In the genomic region with DNA sequence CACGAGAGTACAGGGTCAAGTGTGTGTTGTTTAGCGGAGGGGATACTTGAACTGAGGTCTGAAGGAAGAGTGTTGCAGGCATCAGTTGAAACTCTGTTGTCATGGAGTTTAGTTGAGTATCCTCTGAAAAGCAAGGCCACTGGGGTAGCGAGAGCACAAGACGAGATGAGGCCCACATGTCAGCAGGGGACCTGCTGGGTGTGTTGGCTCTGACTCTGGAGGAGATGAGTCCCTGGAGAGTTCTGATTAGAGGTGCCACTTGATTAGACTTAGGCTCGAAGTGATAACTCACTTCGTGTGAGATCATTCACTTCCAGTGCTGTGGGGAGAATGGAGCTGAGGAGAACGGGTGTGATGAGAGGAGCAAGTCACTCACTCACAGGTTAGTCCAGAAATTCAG, we compare ENCODE assay signal across 34 mouse cellular contexts. TPM values are rescaled to one million over a fixed set of nuclear protein-coding genes. Genes with fewer than 3 reads are reported as not detected.
DNase-seq lines count a peak whose midpoint lies in the region; ATAC-seq and TF ChIP-seq lines count a peak whose summit lies in the region.
"Had no signal": no experiment of that assay in that cellular context is flagged by ENCODE, and none has a peak within 500 bp of the region (broad histone marks: within the 10 kb centered on the region; RNA-seq: fewer than 3 reads in every experiment).

No protein-coding gene starts in this region.

- H3K79me2 ChIP-seq in heart, adult 2 months (replicated peaks; ENCODE audit: control insufficient read depth, insufficient read depth, low read length), result no peaks in the 10 kb centered on the region

- H3K4me1 ChIP-seq in heart, adult 2 months (ENCODE audit: control insufficient read depth, insufficient read depth, low read length), result no peaks in the 10 kb centered on the region
- H3K4me1 ChIP-seq in liver, embryonic 14.5 days (replicated peaks; ENCODE audit: control insufficient read depth in 2 of 2, insufficient read depth in 2 of 2, low read length in 1 of 2), result no peaks in the 10 kb centered on the region
- no peaks in the 10 kb centered on the region for H3K4me1 ChIP-seq in intestine, embryonic 16.5 days (ENCODE audit: control insufficient read depth, insufficient read depth, low read length)
- H3K4me1 ChIP-seq: embryonic facial prominence, embryonic 10.5 days; embryonic facial prominence, embryonic 13.5 days; hindbrain, embryonic 12.5 days; hindbrain, embryonic 15.5 days had no signal

- peak; percentile 89 for ATAC-seq in erythroblast, adult 5-6 weeks (replicated peaks; ENCODE audit: low FRiP score, poor library complexity, severe bottlenecking)
- ATAC-seq in liver, embryonic 14.5 days (ENCODE audit: insufficient read depth), result peak; percentile 76
- peak; percentile 89 for ATAC-seq in megakaryocyte progenitor cell, adult 5-6 weeks (replicated peaks; ENCODE audit: poor library complexity)
- no peak for ATAC-seq in intestine, embryonic 16.5 days
- no peak for ATAC-seq in monocyte, adult 5-6 weeks (replicated peaks; ENCODE audit: insufficient number of reproducible peaks, low FRiP score, low TSS enrichment, poor library complexity, severe bottlenecking)
- ATAC-seq: activated CD4-positive, CD25-positive, alpha-beta regulatory T cell, adult 4 months; forebrain, embryonic 14.5 days had no signal

- no peaks in the 10 kb centered on the region for H3K9me3 ChIP-seq in liver, embryonic 14.5 days (ENCODE audit: control insufficient read depth, low read length)
- H3K9me3 ChIP-seq in intestine, embryonic 16.5 days (ENCODE audit: control insufficient read depth, low read length), result no peaks in the 10 kb centered on the region
- H3K9me3 ChIP-seq: embryonic facial prominence, embryonic 10.5 days; embryonic facial prominence, embryonic 13.5 days; hindbrain, embryonic 12.5 days; hindbrain, embryonic 15.5 days had no signal

- intact Hi-C loops in heart, adult 2 months (cut with DNase I), result no loop called here

- TF ChIP-seq POLR2A in heart, adult 2 months (IDR thresholded peaks at IDR 0.05; ENCODE audit: insufficient read depth, low read depth, low read length), result no peak

- H3K27me3 ChIP-seq in heart, adult 2 months (ENCODE audit: control insufficient read depth, insufficient read depth, low read length), result no peaks in the 10 kb centered on the region
- no peaks in the 10 kb centered on the region for H3K27me3 ChIP-seq in liver, embryonic 14.5 days (ENCODE audit: control insufficient read depth, insufficient read depth, low read length)
- no peaks in the 10 kb centered on the region for H3K27me3 ChIP-seq in intestine, embryonic 16.5 days (replicated peaks; ENCODE audit: control insufficient read depth, insufficient read depth, low read length)
- H3K27me3 ChIP-seq: embryonic facial prominence, embryonic 13.5 days; hindbrain, embryonic 12.5 days; hindbrain, embryonic 15.5 days had no signal

- WGBS in heart, adult 2 months, result 56% methylated on average over 7 of the region's 7 CpGs
- WGBS in liver, embryonic 14.5 days (ENCODE audit: insufficient replicate concordance), result 33% methylated on average over 7 of the region's 7 CpGs
- 64% methylated on average over 7 of the region's 7 CpGs for WGBS in intestine, embryonic 16.5 days

- no peak for TF ChIP-seq EP300 in heart, adult 2 months (IDR thresholded peaks at IDR 0.05; ENCODE audit: insufficient read depth, low read depth, low read length)
- TF ChIP-seq EP300 in liver, embryonic 14.5 days (IDR thresholded peaks at IDR 0.05; ENCODE audit: low read depth), result no peak

- peak; percentile 74 for DNase-seq in heart, adult 11 months
- DNase-seq in heart, adult 2 months, result no peak
- no peak for DNase-seq in liver, embryonic 14.5 days (ENCODE audit: low read depth in 3 of 3, low spot score in 3 of 3)
- DNase-seq in layer of hippocampus, postnatal 25 days (ENCODE audit: extremely low spot score in 1 of 2, low spot score in 1 of 2), result no peak
- DNase-seq: adrenal gland, adult 8-10 months; adrenal gland, postnatal 25 days; cerebellum, adult 11-12 months; cerebellum, adult 8-10 months; cerebellum, postnatal 10 days; cerebellum, postnatal 36 days; embryo, embryonic 11 days; gastrocnemius, postnatal 25 days had no signal

- H3K4me2 ChIP-seq in liver, embryonic 14.5 days (ENCODE audit: low read depth), result no peak overlapping the region
- H3K4me2 ChIP-seq in intestine, embryonic 16.5 days (ENCODE audit: low read depth, low read length), result no peak overlapping the region
- H3K4me2 ChIP-seq: embryonic facial prominence, embryonic 13.5 days; heart, embryonic 11.5 days; hindbrain, embryonic 12.5 days; hindbrain, embryonic 15.5 days had no signal

- no peak overlapping the region for H3K4me3 ChIP-seq in heart, adult 2 months
- H3K4me3 ChIP-seq in liver, embryonic 14.5 days (ENCODE audit: insufficient read depth in 1 of 2, low read depth in 2 of 2, low read length in 2 of 2), result no peak overlapping the region
- no peak overlapping the region for H3K4me3 ChIP-seq in intestine, embryonic 16.5 days (ENCODE audit: low read length)
- H3K4me3 ChIP-seq: embryonic facial prominence, embryonic 10.5 days; embryonic facial prominence, embryonic 13.5 days; hindbrain, embryonic 12.5 days; hindbrain, embryonic 15.5 days had no signal

- no peak for TF ChIP-seq CTCF in heart, adult 2 months (IDR thresholded peaks at IDR 0.05)
- TF ChIP-seq CTCF in liver, embryonic 14.5 days (IDR thresholded peaks at IDR 0.05; ENCODE audit: low read depth), result no peak

- no peak overlapping the region for H3K27ac ChIP-seq in heart, adult 2 months
- no peak overlapping the region for H3K27ac ChIP-seq in liver, embryonic 14.5 days
- no peak overlapping the region for H3K27ac ChIP-seq in intestine, embryonic 16.5 days (ENCODE audit: low read length)
- H3K27ac ChIP-seq: embryonic facial prominence, embryonic 10.5 days; embryonic facial prominence, embryonic 13.5 days; hindbrain, embryonic 12.5 days; hindbrain, embryonic 15.5 days had no signal

- H3K9ac ChIP-seq in heart, adult 2 months (ENCODE audit: low read depth, low read length), result no peak overlapping the region
- no peak overlapping the region for H3K9ac ChIP-seq in liver, embryonic 14.5 days (replicated peaks)
- no peak overlapping the region for H3K9ac ChIP-seq in intestine, embryonic 16.5 days (ENCODE audit: low read depth, low read length)
- H3K9ac ChIP-seq: embryonic facial prominence, embryonic 13.5 days; hindbrain, embryonic 12.5 days; hindbrain, embryonic 15.5 days had no signal

- no peaks in the 10 kb centered on the region for H3K36me3 ChIP-seq in heart, adult 2 months (ENCODE audit: control insufficient read depth, insufficient read depth, low read length)
- no peaks in the 10 kb centered on the region for H3K36me3 ChIP-seq in liver, embryonic 14.5 days (replicated peaks; ENCODE audit: control insufficient read depth, insufficient read depth, low read depth)
- no peaks in the 10 kb centered on the region for H3K36me3 ChIP-seq in intestine, embryonic 16.5 days (ENCODE audit: control insufficient read depth, insufficient read depth, low read length)
- H3K36me3 ChIP-seq: embryonic facial prominence, embryonic 10.5 days; embryonic facial prominence, embryonic 13.5 days; hindbrain, embryonic 12.5 days; hindbrain, embryonic 15.5 days had no signal

RNA-seq across cellular contexts. Expression of gene Bcl6, which starts 36.8 kb away (rescaled TPM):
- 10 to 100 TPM; 15.4 to 21.7 TPM for total RNA-seq in heart, adult 2 months (2021)
- polyA plus RNA-seq in heart, adult 2 months (2012; rRNA removed), result 16.5 and 17.8 TPM in 2 replicates
- 5.2 and 7.9 TPM in 2 replicates for total RNA-seq in erythroblast, adult 5-6 weeks (2015; ENCODE audit: low replicate concordance)
- total RNA-seq in erythroblast, adult 5-6 weeks (2017; ENCODE audit: low replicate concordance), result 3.7 and 4.2 TPM in 2 replicates
- polyA plus RNA-seq in liver, embryonic 14.5 days (2012; rRNA removed), result 0.56 and 0.63 TPM in 2 replicates
- polyA plus RNA-seq in liver, embryonic 14.5 days (2014; fragmentation: Nextera tagmentation; extraction: Ambion mirVana), result 0.15 and 0.19 TPM in 2 replicates
- total RNA-seq in megakaryocyte progenitor cell, adult 5-6 weeks (2015), result 4.1 and 6.9 TPM in 2 replicates
- 2.4 and 3.2 TPM in 2 replicates for total RNA-seq in megakaryocyte progenitor cell, adult 5-6 weeks (2017)
- 1.2 TPM in 2 replicates for polyA plus RNA-seq in intestine, embryonic 16.5 days (2015; fragmentation: Nextera tagmentation; extraction: Ambion mirVana)
- 10 to 100 TPM; 50.2 to 53.1 TPM for total RNA-seq in layer of hippocampus, postnatal 25 days (2021)
- 74.7 to 91.8 TPM (median 83.1 TPM) in 3 replicates for total RNA-seq in monocyte, adult 5-6 weeks (2017)

RNA-seq across cellular contexts. Expression of gene Gm37419, which starts 37.2 kb away (rescaled TPM):
- not detected for total RNA-seq in heart, adult 2 months (2021)
- polyA plus RNA-seq in heart, adult 2 months (2012; rRNA removed), result not detected in 2 replicates
- total RNA-seq in erythroblast, adult 5-6 weeks (2015; ENCODE audit: low replicate concordance), result not detected in 2 replicates
- not detected in 2 replicates for total RNA-seq in erythroblast, adult 5-6 weeks (2017; ENCODE audit: low replicate concordance)
- polyA plus RNA-seq in liver, embryonic 14.5 days (2012; rRNA removed), result not detected in 2 replicates
- not detected in 2 replicates for polyA plus RNA-seq in liver, embryonic 14.5 days (2014; fragmentation: Nextera tagmentation; extraction: Ambion mirVana)
- not detected in 2 replicates for total RNA-seq in megakaryocyte progenitor cell, adult 5-6 weeks (2015)
- not detected in 2 replicates for total RNA-seq in megakaryocyte progenitor cell, adult 5-6 weeks (2017)
- polyA plus RNA-seq in intestine, embryonic 16.5 days (2015; fragmentation: Nextera tagmentation; extraction: Ambion mirVana), result not detected in 2 replicates
- not detected for total RNA-seq in layer of hippocampus, postnatal 25 days (2021)
- not detected in 3 replicates for total RNA-seq in monocyte, adult 5-6 weeks (2017)
- total RNA-seq: adrenal gland, adult 8-10 months; adrenal gland, postnatal 25 days; ES-E14; gastrocnemius, adult 8-10 months; gastrocnemius, postnatal 25 days; heart, adult 8-10 months; heart, postnatal 25 days; hematopoietic stem cell, adult 5-6 weeks had no signal
- polyA plus RNA-seq: activated CD4-positive, CD25-positive, alpha-beta regulatory T cell, adult 4 months; brain, embryonic 14.5 days; cortical plate, adult 2 months; embryonic facial prominence, embryonic 10.5 days; embryonic facial prominence, embryonic 13.5 days; forebrain, embryonic 11.5 days; forebrain, embryonic 14.5 days; gonadal fat pad, adult 2 months; heart, embryonic 11.5 days; heart, embryonic 14.5 days; heart, postnatal 0 days; hindbrain, embryonic 12.5 days; hindbrain, embryonic 15.5 days had no signal

Comparison
In these comparisons a context has a peak if more than half of its experiments do, and no peak if none do; other contexts are left out.
1. ATAC-seq: peak in erythroblast, adult 5-6 weeks (single experiment), liver, embryonic 14.5 days (single experiment) and megakaryocyte progenitor cell, adult 5-6 weeks (single experiment); none in intestine, embryonic 16.5 days (single experiment) and monocyte, adult 5-6 weeks (single experiment).